Mouse (Mus musculus) neural tube, embryonic 13.5 days (tissue): ENCODE results near the gene Kmt2c. TPM values are rescaled to one million over a fixed set of nuclear protein-coding genes. Genes with fewer than 3 reads are reported as not detected.
"Not testable (repeated sequence)": the region's sequence is repeated elsewhere in the genome, so short reads cannot be mapped to it uniquely, and the experiment has no call there.

Source experiments
- ATAC-seq: fragments of 200-750 bp; cut with Nextera tagmentation; 2 replicates; pipeline ENCODE4 v1.8.0; 2017; ENCODE audit warnings: low read depth, mild to moderate bottlenecking, moderate TSS enrichment, moderate library complexity
- H3K27ac ChIP-seq: fragments of 300-500 bp; sonication (generic); replicated peaks from 2 replicates; pipeline ENCODE4 v1.5.1; 2015; ENCODE audit warnings: moderate library complexity, mild to moderate bottlenecking, inconsistent platforms
- H3K27me3 ChIP-seq: fragments of 300-500 bp; sonication (generic); 2 replicates; pipeline ENCODE4 v1.6.1; 2015; ENCODE audit warnings: mild to moderate bottlenecking, inconsistent platforms
- H3K36me3 ChIP-seq: fragments of 300-500 bp; sonication (generic); 2 replicates; pipeline ENCODE4 v1.6.1; 2015; ENCODE audit warnings: mild to moderate bottlenecking, inconsistent platforms
- H3K4me1 ChIP-seq: fragments of 300-500 bp; sonication (generic); replicated peaks from 2 replicates; pipeline ENCODE4 v1.6.1; 2015; ENCODE audit warnings: inconsistent platforms
- H3K4me2 ChIP-seq: fragments of 300-500 bp; sonication (generic); 2 replicates; pipeline ENCODE4 v1.6.1; 2015; ENCODE audit warnings: inconsistent platforms, mild to moderate bottlenecking, moderate library complexity
- H3K4me3 ChIP-seq: fragments of 300-500 bp; sonication (generic); 2 replicates; pipeline ENCODE4 v1.5.1; 2015; ENCODE audit warnings: mild to moderate bottlenecking, inconsistent platforms
- H3K9ac ChIP-seq: fragments of 300-500 bp; sonication (generic); 2 replicates; pipeline ENCODE4 v1.6.1; 2015; ENCODE audit warnings: moderate library complexity, mild to moderate bottlenecking, inconsistent platforms
- H3K9me3 ChIP-seq: fragments of 300-500 bp; sonication (generic); 2 replicates; pipeline ENCODE4 v1.6.1; 2016; ENCODE audit warnings: inconsistent platforms
- WGBS: fragments of 180-500 bp; shearing (Covaris S2); methylation state at CpG from one replicate; pipeline ENCODE4 v1.1.7; 2015; 5-methylcytosine and 5-hydroxymethylcytosine counted together
- polyA plus RNA-seq: library from polyadenylated mRNA; unstranded; fragments of >200 nt; fragmentation: Nextera tagmentation; extraction: Ambion mirVana; gene quantifications from 2 replicates; pipeline ENCODE4 v1.2.1, GENCODE M21; 2015

The Kmt2c gene
- polyA plus RNA-seq, 1 experiment from 2014 or later = 16.8 TPM

- no peaks in the 10 kb centered on the region for H3K4me1 ChIP-seq
- WGBS = 87% methylated on average over 3 of the region's 3 CpGs
- H3K27me3 ChIP-seq = no peaks in the 10 kb centered on the region
- no peak overlapping the region for H3K4me2 ChIP-seq
- peaks cover 49% of the 10 kb centered on the region for H3K36me3 ChIP-seq
- no peaks in the 10 kb centered on the region for H3K9me3 ChIP-seq
- no peak overlapping the region for H3K27ac ChIP-seq
- no peak for ATAC-seq
- no peak overlapping the region for H3K4me3 ChIP-seq
- no peak overlapping the region for H3K9ac ChIP-seq
These were observed 251.5 kb downstream of the Kmt2c start for GRCm38 (mm10) chr5:25247036-25247435.

GRCm38 (mm10) chr5:25246473-25246865, 252.1 kb downstream of the Kmt2c start:
- WGBS = 83% methylated on average over 1 of the region's 1 CpGs
- Histone ChIP-seq H3K36me3 (peaks cover 47% of the 10 kb centered on the region), H3K4me1 (no peaks in the 10 kb centered on the region), H3K4me3 (no peak overlapping the region), H3K9me3 (no peaks in the 10 kb centered on the region), H3K27me3 (no peaks in the 10 kb centered on the region), H3K4me2 (no peak overlapping the region), H3K27ac (no peak overlapping the region), H3K9ac (no peak overlapping the region)
- no peak for ATAC-seq

GRCm38 (mm10) chr5:25245806-25246472, 252.6 kb downstream of the Kmt2c start:
- Histone ChIP-seq H3K9ac (no peak overlapping the region), H3K27ac (no peak overlapping the region), H3K9me3 (no peaks in the 10 kb centered on the region), H3K4me2 (no peak overlapping the region), H3K36me3 (peaks cover 45% of the 10 kb centered on the region), H3K4me1 (no peaks in the 10 kb centered on the region), H3K4me3 (no peak overlapping the region), H3K27me3 (no peaks in the 10 kb centered on the region)
- ATAC-seq = no peak
- WGBS = 93% methylated on average over 10 of the region's 10 CpGs

DNA sequence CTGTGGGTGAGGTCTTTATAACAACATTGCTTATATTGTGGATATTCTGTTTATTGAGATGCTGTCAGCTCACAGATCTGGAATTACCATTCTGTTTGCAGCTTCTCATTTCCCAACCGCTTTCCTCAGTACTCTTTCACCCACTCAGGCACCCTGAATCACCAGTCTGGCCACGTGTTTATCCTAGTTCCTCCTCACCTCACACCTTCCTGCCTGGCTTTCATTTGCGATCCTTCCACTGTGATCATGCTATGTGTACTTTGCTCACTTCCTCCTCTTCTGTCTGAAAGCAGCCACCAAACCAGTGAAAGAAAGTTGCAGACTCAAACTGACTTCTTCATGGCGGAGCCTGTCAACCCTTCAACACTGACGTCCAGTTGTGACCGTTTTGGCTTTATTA, 255.5 kb downstream of the Kmt2c start:
- H3K9me3 ChIP-seq = no peaks in the 10 kb centered on the region
- no peak overlapping the region for H3K9ac ChIP-seq
- no peaks in the 10 kb centered on the region for H3K4me1 ChIP-seq
- H3K4me3 ChIP-seq = no peak overlapping the region
- H3K27me3 ChIP-seq = no peaks in the 10 kb centered on the region
- H3K27ac ChIP-seq = no peak overlapping the region
- no peak for ATAC-seq
- peaks cover 27% of the 10 kb centered on the region for H3K36me3 ChIP-seq
- no peak overlapping the region for H3K4me2 ChIP-seq
- 92% methylated on average over 6 of the region's 6 CpGs for WGBS

DNA sequence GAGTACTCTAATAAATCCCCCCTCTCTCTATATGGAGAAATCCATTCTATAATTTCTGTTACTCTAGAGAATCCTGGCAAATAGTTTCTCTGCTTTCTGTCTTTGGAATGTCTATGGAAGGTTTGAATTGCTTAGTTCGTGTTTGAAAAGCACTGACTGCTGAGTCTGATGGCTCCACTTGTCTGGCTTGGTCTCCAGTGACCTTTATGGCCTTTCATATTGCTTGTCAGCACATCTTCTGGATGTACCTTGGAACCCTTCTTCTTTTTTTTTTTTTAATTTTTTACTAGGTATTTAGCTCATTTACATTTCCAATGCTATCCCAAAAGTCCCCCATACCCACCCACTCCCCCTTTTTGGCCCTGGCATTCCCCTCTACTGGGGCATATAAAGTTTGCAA, 274.2 kb downstream of the Kmt2c start:
- Histone ChIP-seq H3K4me1 (peaks cover 19% of the 10 kb centered on the region), H3K36me3 (peaks cover 20% of the 10 kb centered on the region; the same call in 1 of the 2 replicates), H3K4me2 (peak overlapping the region; percentile 58), H3K4me3 (0 out of 2 replicates have a peak overlapping the region, but pooled peaks have one; percentile 64)
- 94% methylated on average over 1 of the region's 1 CpGs for WGBS
- H3K9me3 ChIP-seq, H3K9ac ChIP-seq, H3K27ac ChIP-seq, H3K27me3 ChIP-seq, ATAC-seq: not testable (repeated sequence)

- 0 out of 2 replicates have a peak, but pooled peaks cover 11% of the 10 kb centered on the region for H3K36me3 ChIP-seq
- no peaks in the 10 kb centered on the region for H3K27me3 ChIP-seq
- peak within 1 kb of the TSS; percentile 90 for H3K27ac ChIP-seq
- H3K4me3 ChIP-seq = peak within 1 kb of the TSS; percentile 64
- peak; percentile 98 for ATAC-seq
- H3K9ac ChIP-seq = peak within 1 kb of the TSS; percentile 83
- peaks cover 19% of the 10 kb centered on the region for H3K4me1 ChIP-seq
- H3K4me2 ChIP-seq = peak within 1 kb of the TSS; percentile 58
- no peaks in the 10 kb centered on the region for H3K9me3 ChIP-seq
- WGBS = 5% methylated on average over 66 of the region's 72 CpGs
These were observed 275.6 kb downstream of the Kmt2c start, which contains the start of gene E130116L18Rik for GRCm38 (mm10) chr5:25222752-25223702. E130116L18Rik (minus strand) TSS chr5:25223153.

Other genes starting within 250 kb of the Kmt2c start
- gene Cct8l1, start 17.3 kb upstream of the Kmt2c start, polyA plus RNA-seq = 0.20 and 0.29 TPM in 2 replicates
- 3.2 and 6.4 TPM in 2 replicates for gene Xrcc2, start 207.0 kb upstream of the Kmt2c start, polyA plus RNA-seq